Mouse (Mus musculus): ENCODE measurements around the gene Chrm4. TPM values are rescaled to one million over a fixed set of nuclear protein-coding genes. Genes with fewer than 3 reads are reported as not detected.

Chrm4 gene
- polyA plus RNA-seq, 1 experiment from 2014 or later = 0.56 TPM

DNA sequence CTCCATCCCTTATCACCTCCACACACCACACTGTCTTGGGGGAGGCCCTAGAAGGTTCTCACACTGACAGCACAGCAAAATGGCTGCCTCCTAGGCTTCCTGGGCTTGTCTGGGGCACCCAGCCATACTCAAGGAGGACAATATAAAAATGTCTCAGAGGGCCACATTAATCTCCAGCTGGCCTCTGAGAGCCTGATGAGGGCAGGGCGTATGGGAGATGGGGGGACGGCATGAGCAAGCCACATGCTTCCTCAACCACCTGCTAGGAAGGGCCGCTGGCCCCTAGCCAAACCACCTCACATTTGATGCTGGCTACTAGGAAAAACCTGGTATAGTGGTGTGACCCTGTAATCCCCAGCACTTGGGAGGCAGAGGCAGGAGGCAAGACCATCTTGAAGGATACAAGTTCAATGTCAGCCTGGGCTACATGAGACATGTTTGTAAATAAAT lies 21.8 kb downstream of the Chrm4 start:
- H3K9me3 ChIP-seq = no peaks in the 10 kb centered on the region
- H3K4me1 ChIP-seq = peaks cover 47% of the 10 kb centered on the region
- no peak overlapping the region for H3K4me3 ChIP-seq
- no peaks in the 10 kb centered on the region; the same call in 1 of the 2 replicates for H3K27me3 ChIP-seq
- 0 out of 2 replicates have a peak overlapping the region, but pooled peaks have one; percentile 10 for H3K27ac ChIP-seq (replicated peaks)
- 81% methylated on average over 3 of the region's 3 CpGs for WGBS
- no peak for ATAC-seq (ENCODE audit: low FRiP score, low read depth)
- H3K9ac ChIP-seq (replicated peaks) = no peak overlapping the region
- H3K36me3 ChIP-seq = no peaks in the 10 kb centered on the region
- no peak overlapping the region for H3K4me2 ChIP-seq (replicated peaks)

DNA sequence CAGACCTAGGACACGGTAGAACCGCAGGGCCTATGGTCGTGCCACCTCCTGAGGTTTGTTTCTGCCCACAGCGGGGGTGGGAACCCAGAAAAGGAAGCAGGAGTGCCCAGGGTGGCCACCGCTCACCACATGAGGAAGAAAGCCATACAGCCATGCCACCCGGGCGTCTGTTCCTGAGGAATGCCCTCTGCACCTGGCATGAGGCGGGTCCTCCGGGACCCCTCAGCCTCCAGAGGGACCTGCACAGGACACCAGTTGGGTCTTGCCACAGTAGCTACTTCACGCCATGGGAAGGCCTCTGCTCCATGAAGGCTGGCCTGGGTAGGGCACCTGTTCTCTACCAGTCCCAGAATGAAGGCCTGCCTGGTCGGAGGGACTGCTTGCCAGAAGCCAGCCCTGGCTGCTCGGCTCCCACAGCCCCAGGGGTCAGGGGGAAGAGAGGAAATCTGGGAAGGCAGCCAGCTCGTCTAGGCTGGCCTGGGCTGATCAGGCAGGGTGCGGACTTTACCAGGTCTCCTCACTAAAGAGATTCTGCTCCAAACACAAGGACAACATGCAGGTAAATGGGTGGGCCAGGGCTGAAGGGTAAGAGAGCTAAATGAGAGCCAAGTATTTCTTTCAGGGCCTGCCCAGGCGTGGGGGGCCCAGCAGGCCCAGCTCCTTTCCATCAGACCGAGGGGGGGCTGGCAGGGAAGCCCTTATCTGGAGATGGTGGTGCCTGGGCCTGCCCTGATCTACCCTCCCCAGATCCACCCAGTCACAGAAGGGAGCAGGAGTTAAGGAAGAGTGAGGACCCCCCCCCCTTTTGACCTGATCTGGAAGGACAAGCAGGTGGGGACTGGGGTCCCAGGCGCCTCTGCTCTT lies 22.6 kb downstream of the Chrm4 start:
- WGBS = 72% methylated on average over 17 of the region's 17 CpGs
- no peak overlapping the region for H3K4me3 ChIP-seq
- peak overlapping the region; percentile 26; the same call in 1 of the 2 replicates for H3K9ac ChIP-seq (replicated peaks)
- peak; percentile 45 for ATAC-seq (ENCODE audit: low FRiP score, low read depth)
- H3K9me3 ChIP-seq = no peaks in the 10 kb centered on the region
- no peaks in the 10 kb centered on the region for H3K36me3 ChIP-seq
- peak overlapping the region; percentile 28 for H3K4me2 ChIP-seq (replicated peaks)
- 0 out of 2 replicates have a peak overlapping the region, but pooled peaks have one; percentile 10 for H3K27ac ChIP-seq (replicated peaks)
- H3K27me3 ChIP-seq = no peaks in the 10 kb centered on the region; the same call in 1 of the 2 replicates
- H3K4me1 ChIP-seq = peaks cover 40% of the 10 kb centered on the region

DNA sequence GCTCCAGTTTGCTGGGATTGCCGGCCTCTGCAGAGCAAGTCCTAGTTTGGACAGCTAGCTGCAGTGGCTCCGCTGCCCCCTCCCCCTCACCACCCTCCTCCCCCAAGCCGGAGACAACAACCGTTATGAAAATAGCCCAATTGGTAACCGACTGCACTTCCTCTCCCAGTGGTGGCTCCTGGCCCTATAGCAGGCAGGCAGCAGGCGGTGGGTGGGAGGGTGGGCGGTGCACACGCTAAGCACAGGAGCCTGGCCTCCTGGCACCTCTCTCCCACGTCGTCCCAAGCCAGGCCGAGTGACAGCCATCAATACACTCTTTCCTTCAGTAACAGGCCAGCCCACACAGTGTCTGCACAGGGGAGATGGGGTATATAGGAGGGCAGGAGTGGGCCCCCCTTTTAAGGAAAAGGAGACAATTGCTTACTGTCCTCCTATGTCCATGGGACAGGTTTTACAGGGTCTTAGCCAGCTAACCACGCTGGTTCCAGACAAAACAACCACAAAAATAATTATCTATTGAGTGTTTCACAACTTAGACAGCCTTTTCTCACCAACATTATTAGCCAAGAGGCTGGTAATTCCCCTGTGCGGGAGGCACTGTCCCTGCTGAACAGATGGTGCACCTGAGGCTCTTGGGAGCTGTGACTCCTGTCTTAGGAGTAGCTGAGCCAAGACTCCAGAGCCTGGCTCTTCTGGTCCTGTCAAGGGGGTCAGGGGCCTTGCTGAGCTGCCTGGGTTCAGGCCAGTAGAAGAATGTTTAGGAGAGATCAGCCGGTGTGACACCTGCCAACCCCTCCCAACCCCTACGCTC lies 23.4 kb downstream of the Chrm4 start:
- peak overlapping the region; percentile 10 for H3K27ac ChIP-seq (replicated peaks)
- no peaks in the 10 kb centered on the region for H3K36me3 ChIP-seq
- peak; percentile 52; the same call in 1 of the 2 replicates for ATAC-seq (ENCODE audit: low FRiP score, low read depth)
- peak overlapping the region; percentile 26; the same call in 1 of the 2 replicates for H3K9ac ChIP-seq (replicated peaks)
- no peak overlapping the region for H3K4me3 ChIP-seq
- H3K4me2 ChIP-seq (replicated peaks) = peak overlapping the region; percentile 28
- H3K27me3 ChIP-seq = no peaks in the 10 kb centered on the region; the same call in 1 of the 2 replicates
- WGBS = 19% methylated on average over 15 of the region's 15 CpGs
- no peaks in the 10 kb centered on the region for H3K9me3 ChIP-seq
- H3K4me1 ChIP-seq = peaks cover 39% of the 10 kb centered on the region

DNA sequence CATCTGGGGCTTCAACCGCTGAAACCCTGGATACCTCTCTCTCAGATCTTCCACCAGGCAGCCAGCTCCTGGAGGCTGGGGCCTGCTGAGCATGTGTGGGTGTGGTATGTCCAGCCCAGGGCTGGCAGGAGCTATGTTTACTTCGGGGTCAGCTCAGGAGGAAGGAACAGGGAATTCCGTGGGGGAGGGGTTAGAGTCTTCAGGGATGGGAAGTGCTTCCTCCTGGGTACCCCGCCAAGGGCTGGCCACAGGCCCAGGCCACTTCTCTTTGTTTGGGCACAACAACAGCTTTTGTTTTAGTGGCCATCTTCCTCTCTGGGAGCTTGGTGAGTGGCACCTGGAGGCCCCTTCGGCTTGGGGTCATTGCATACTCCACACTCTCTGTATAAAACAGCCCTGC lies 26.8 kb downstream of the Chrm4 start:
- H3K27ac ChIP-seq (replicated peaks) = no peak overlapping the region
- no peaks in the 10 kb centered on the region for H3K27me3 ChIP-seq
- H3K9me3 ChIP-seq = no peaks in the 10 kb centered on the region
- no peak overlapping the region for H3K4me3 ChIP-seq
- no peaks in the 10 kb centered on the region for H3K36me3 ChIP-seq
- 34% methylated on average over 5 of the region's 5 CpGs for WGBS
- peaks cover 29% of the 10 kb centered on the region for H3K4me1 ChIP-seq
- H3K4me2 ChIP-seq (replicated peaks) = no peak overlapping the region
- no peak overlapping the region for H3K9ac ChIP-seq (replicated peaks)
- ATAC-seq (ENCODE audit: low FRiP score, low read depth) = no peak

DNA sequence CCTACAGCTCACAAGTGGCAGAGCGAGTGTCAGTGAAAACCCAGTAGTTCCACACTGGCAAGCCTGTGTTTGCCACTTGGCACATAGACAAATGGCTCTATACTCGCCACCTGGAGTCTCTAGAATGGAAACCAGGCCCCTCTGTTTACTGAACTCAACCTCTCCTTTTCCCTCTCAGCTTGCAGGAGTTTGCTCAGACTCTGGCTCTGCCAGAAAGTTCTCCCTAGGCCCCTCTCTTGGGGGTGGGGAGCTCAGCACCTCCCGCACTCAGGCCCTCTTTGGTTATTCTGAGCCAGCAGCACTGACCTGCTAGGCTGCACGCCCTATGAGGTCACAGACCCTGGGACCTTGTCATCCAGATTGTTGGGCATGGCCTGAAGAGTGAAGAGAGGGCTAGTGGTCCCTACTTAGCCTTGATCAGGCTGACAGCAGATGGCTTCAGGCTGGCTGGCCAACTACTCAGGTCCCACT lies 28.1 kb downstream of the Chrm4 start:
- no peaks in the 10 kb centered on the region for H3K36me3 ChIP-seq
- H3K9ac ChIP-seq (replicated peaks) = no peak overlapping the region
- H3K4me1 ChIP-seq = peaks cover 21% of the 10 kb centered on the region
- H3K4me2 ChIP-seq (replicated peaks) = no peak overlapping the region
- no peak overlapping the region for H3K4me3 ChIP-seq
- ATAC-seq (ENCODE audit: low FRiP score, low read depth) = no peak
- no peaks in the 10 kb centered on the region for H3K9me3 ChIP-seq
- 94% methylated on average over 4 of the region's 4 CpGs for WGBS
- H3K27me3 ChIP-seq = no peaks in the 10 kb centered on the region
- H3K27ac ChIP-seq (replicated peaks) = no peak overlapping the region

DNA sequence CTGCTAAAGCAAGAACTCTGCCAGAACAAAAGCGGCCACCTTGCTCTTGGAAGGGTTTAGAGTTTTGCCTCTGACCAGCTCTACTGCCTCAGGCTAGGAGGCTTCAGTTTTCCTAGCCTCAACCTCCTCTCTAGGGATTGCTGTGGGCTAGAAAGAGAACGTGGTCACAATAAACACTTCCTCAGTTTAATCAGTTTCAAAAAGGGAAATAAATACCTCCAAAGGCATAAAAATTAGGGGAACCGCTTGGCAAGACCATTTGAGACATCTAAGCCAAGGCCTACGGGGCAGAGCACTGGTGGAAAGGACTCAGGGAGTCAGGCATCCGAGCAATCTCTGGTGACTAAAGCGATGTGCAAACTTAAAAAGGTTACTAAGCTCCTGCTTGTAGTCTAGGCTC lies 28.8 kb downstream of the Chrm4 start:
- Histone ChIP-seq H3K27ac (replicated peaks) (no peak overlapping the region), H3K4me2 (replicated peaks) (no peak overlapping the region), H3K27me3 (no peaks in the 10 kb centered on the region), H3K4me1 (peaks cover 15% of the 10 kb centered on the region; the same call in 1 of the 2 replicates), H3K4me3 (no peak overlapping the region), H3K36me3 (no peaks in the 10 kb centered on the region), H3K9me3 (no peaks in the 10 kb centered on the region), H3K9ac (replicated peaks) (no peak overlapping the region)
- ATAC-seq (ENCODE audit: low FRiP score, low read depth) = no peak
- WGBS = 86% methylated on average over 6 of the region's 6 CpGs

DNA sequence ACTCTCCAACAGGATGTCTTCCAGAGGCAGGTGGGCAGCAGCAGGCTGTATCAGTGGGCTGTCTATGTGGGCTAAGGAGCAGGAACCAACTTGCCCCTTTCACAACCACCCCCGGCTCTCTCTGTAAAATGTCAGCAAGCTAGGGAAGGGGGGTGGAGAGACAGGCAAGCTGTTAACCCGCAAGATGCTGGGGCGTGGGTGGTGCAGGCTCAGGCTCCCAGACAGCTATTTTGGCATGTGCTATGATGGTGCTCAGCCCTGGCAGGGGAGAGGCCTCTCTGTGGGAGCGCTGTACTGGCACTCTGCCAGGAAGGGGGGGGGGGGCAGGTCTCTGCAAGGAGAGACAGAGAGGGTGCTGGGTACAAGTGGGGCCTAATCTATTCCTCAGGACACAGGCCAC lies 30.0 kb downstream of the Chrm4 start:
- ATAC-seq (ENCODE audit: low FRiP score, low read depth) = peak; percentile 31; the same call in 1 of the 2 replicates
- no peak overlapping the region for H3K4me2 ChIP-seq (replicated peaks)
- peaks cover 20% of the 10 kb centered on the region for H3K4me1 ChIP-seq
- H3K4me3 ChIP-seq = no peak overlapping the region
- no peaks in the 10 kb centered on the region for H3K27me3 ChIP-seq
- no peaks in the 10 kb centered on the region for H3K36me3 ChIP-seq
- H3K27ac ChIP-seq (replicated peaks) = no peak overlapping the region
- 75% methylated on average over 4 of the region's 4 CpGs for WGBS
- no peaks in the 10 kb centered on the region for H3K9me3 ChIP-seq
- no peak overlapping the region; the same call in 1 of the 2 replicates for H3K9ac ChIP-seq (replicated peaks)

DNA sequence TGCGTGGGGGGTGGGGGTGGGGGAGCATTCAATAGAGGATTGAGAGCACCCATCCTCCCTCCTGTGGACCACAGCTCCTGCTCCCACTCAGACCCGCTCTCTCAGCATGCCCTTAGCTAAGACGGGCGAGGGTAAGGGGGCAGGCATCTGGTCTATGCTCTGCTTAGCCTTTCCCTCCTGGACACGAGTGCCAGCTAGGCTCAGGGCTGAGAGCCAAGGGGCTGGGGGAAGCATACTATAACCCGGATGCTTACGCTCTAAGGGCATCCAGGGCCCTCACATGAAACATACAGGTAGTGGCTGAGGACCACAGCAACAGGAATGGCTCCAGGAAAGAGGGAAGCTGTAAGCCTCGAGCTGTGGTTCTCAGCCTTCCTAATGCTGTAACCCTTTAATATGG lies 31.0 kb downstream of the Chrm4 start:
- 91% methylated on average over 8 of the region's 8 CpGs for WGBS
- no peak for ATAC-seq (ENCODE audit: low FRiP score, low read depth)
- Histone ChIP-seq H3K4me2 (replicated peaks) (no peak overlapping the region), H3K27me3 (no peaks in the 10 kb centered on the region), H3K36me3 (no peaks in the 10 kb centered on the region), H3K4me1 (peaks cover 29% of the 10 kb centered on the region), H3K27ac (replicated peaks) (no peak overlapping the region), H3K9me3 (no peaks in the 10 kb centered on the region), H3K9ac (replicated peaks) (no peak overlapping the region), H3K4me3 (no peak overlapping the region)

DNA sequence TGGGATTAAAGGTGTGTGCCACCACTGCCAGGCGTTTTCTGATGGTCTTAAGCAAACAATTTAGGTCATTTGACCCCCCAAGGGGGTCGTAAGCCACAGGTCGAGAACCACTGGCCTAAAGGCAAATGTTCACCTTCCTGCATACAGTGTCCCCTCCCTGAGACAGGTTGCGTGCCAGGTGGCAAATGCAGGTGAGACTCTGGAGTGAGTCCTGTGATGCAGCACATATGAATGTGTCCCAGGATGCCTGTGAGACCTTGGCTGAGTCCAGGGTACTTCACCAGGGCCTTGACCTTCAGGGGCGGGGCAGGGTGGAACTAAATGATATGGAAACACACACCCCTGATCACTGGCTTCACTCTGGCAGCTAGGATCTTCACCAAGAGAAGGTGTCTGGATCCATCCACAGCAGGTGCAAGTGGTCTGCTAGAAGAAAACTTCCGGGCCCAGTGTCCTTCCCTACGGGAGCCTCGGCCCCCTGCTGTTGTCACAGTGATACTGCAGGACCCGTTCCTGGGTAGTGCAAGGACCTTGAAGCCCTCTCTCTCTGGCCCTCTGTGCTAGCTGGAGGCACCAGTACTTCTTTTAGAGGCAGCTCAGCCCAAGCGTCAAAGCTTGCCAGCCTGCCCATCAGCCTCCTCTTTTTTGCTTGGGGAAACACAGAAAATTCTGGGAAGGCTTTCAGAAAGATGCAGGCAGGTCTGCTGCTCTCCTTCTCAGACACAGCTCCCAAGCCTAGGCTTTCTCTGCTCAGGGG lies 31.8 kb downstream of the Chrm4 start:
- 56% methylated on average over 10 of the region's 10 CpGs for WGBS
- Histone ChIP-seq H3K27ac (replicated peaks) (no peak overlapping the region), H3K4me1 (peaks cover 29% of the 10 kb centered on the region), H3K36me3 (no peaks in the 10 kb centered on the region), H3K27me3 (no peaks in the 10 kb centered on the region; the same call in 1 of the 2 replicates), H3K4me2 (replicated peaks) (no peak overlapping the region), H3K9ac (replicated peaks) (no peak overlapping the region), H3K4me3 (no peak overlapping the region), H3K9me3 (no peaks in the 10 kb centered on the region)
- no peak for ATAC-seq (ENCODE audit: low FRiP score, low read depth)

DNA sequence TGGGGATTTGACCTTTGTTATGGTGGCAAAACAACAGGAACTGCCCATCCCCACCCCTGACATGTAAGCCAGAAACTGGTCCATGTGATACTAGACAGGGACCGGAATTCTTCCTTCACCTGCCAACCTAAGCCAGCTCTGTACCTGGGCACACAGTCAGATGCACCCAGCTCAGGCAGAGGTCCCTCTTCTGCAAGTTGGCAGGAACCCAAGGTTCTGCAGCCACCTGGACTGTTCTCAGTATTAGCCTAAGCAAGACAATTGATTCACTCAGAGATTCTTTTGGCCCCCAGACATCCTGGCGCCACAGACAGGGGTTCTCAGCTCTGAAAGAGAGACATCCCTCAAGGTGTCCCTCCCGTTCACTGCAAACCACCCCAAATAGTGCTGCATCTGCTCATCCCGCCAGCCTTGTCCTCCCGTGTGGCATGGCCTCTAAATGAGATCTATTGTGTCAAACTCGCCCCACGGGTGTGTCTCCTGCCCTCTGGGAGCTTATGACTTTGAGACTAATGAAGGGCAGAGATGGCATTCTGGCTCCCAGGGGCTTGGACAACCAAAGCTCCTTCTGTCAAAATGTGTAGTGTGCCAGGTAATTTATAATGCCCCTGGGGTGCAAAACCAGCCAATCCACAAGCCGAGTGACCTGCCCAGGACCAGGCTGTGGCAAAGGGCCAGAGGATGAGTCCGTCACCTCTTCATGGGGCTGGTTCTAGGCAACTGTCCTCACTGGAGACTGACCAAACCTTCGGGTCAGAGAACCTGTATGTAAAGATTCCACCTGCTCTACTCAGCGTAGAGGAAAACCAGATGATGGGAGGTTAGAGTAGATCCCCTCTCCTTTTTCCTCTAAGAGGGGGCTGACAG lies 32.7 kb downstream of the Chrm4 start:
- Histone ChIP-seq H3K4me1 (peaks cover 29% of the 10 kb centered on the region), H3K4me3 (no peak overlapping the region), H3K9ac (replicated peaks) (no peak overlapping the region), H3K4me2 (replicated peaks) (no peak overlapping the region), H3K9me3 (no peaks in the 10 kb centered on the region), H3K27me3 (peaks cover 5% of the 10 kb centered on the region), H3K27ac (replicated peaks) (no peak overlapping the region), H3K36me3 (no peaks in the 10 kb centered on the region)
- WGBS = 87% methylated on average over 11 of the region's 11 CpGs
- no peak for ATAC-seq (ENCODE audit: low FRiP score, low read depth)

DNA sequence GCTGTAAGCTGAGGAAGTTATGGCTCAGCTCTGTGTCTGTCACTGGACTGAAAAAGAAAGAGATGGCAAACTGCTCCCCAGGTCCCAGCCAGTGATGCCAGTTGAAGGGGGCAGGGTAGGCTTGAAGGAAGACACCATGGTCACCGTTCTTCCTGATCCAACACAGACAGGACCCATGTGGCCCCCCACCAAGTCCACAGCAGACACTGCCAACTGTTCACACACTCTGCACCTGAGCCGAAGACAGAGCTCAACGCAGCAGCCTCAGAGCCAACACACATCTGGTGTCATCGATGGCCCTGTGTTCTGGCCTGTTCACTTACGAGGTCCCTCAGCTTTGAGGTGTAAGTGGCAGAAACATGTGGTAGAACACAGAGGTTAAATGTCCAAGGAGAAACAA lies 33.4 kb downstream of the Chrm4 start:
- H3K27ac ChIP-seq (replicated peaks) = no peak overlapping the region
- no peak overlapping the region for H3K4me2 ChIP-seq (replicated peaks)
- H3K4me1 ChIP-seq = peaks cover 31% of the 10 kb centered on the region
- H3K36me3 ChIP-seq = no peaks in the 10 kb centered on the region
- H3K4me3 ChIP-seq = no peak overlapping the region
- 92% methylated on average over 5 of the region's 5 CpGs for WGBS
- no peak for ATAC-seq (ENCODE audit: low FRiP score, low read depth)
- H3K27me3 ChIP-seq = peaks cover 11% of the 10 kb centered on the region
- no peak overlapping the region for H3K9ac ChIP-seq (replicated peaks)
- H3K9me3 ChIP-seq = no peaks in the 10 kb centered on the region

All from midbrain, embryonic 12.5 days (tissue).